Mouse (Mus musculus): Measurements from ENCODE around the gene Colgalt1. TPM values are rescaled to one million over a fixed set of nuclear protein-coding genes. Genes with fewer than 3 reads are reported as not detected.

The Colgalt1 gene
- polyA plus RNA-seq (2017; shearing (Covaris generic)): 49.3 TPM

GRCm38 (mm10) chr8:71610822-71611651 lies at the start of gene Colgalt1:
Gene Colgalt1 (plus strand): TSS chr8:71610998.

GRCm38 (mm10) chr8:71566501-71566900 lies 44.3 kb upstream of the Colgalt1 start, which contains the start of gene Nxnl1:
Gene Nxnl1 (minus strand): TSS chr8:71566601.

GRCm38 (mm10) chr8:71568387-71568937 lies 42.3 kb upstream of the Colgalt1 start, which contains the start of gene Slc27a1:
Gene Slc27a1 (plus strand): TSS chr8:71568882.

GRCm38 (mm10) chr8:71591471-71592373 lies 19.1 kb upstream of the Colgalt1 start, which contains the start of gene Pgls:
Gene Pgls (plus strand): TSS chr8:71592176.

GRCm38 (mm10) chr8:71597451-71597850 lies 13.3 kb upstream of the Colgalt1 start, which contains the start of gene Fam129c:
Gene Fam129c (plus strand): TSS chr8:71597648.

GRCm38 (mm10) chr8:71671549-71671965 lies 60.8 kb downstream of the Colgalt1 start, which contains the start of gene Unc13a:
Gene Unc13a (minus strand): TSS chr8:71671757.

Other genes starting within 250 kb of the Colgalt1 start
- 230 TPM for gene Use1, start 244.2 kb upstream of the Colgalt1 start, polyA plus RNA-seq (2017; shearing (Covaris generic))
- 22.9 TPM for gene Ocel1, start 239.7 kb upstream of the Colgalt1 start, polyA plus RNA-seq (2017; shearing (Covaris generic))
- 2.9 TPM for gene Nr2f6, start 229.0 kb upstream of the Colgalt1 start, polyA plus RNA-seq (2017; shearing (Covaris generic))
- gene Ushbp1, start 215.2 kb upstream of the Colgalt1 start, polyA plus RNA-seq (2017; shearing (Covaris generic)): 0.24 TPM
- 70.3 TPM for gene Babam1, start 214.1 kb upstream of the Colgalt1 start, polyA plus RNA-seq (2017; shearing (Covaris generic))
- gene Ankle1, start 205.0 kb upstream of the Colgalt1 start, polyA plus RNA-seq (2017; shearing (Covaris generic)): 0.21 TPM
- gene Abhd8, start 147.3 kb upstream of the Colgalt1 start, polyA plus RNA-seq (2017; shearing (Covaris generic)): 93.0 TPM
- 41.6 TPM for gene Mrpl34, start 146.0 kb upstream of the Colgalt1 start, polyA plus RNA-seq (2017; shearing (Covaris generic))
- gene Dda1, start 141.8 kb upstream of the Colgalt1 start, polyA plus RNA-seq (2017; shearing (Covaris generic)): 153 TPM
- 14.2 TPM for gene Ano8, start 125.0 kb upstream of the Colgalt1 start, polyA plus RNA-seq (2017; shearing (Covaris generic))
- gene Gtpbp3, start 122.9 kb upstream of the Colgalt1 start, polyA plus RNA-seq (2017; shearing (Covaris generic)): 5.4 TPM
- gene Plvap, start 99.2 kb upstream of the Colgalt1 start, polyA plus RNA-seq (2017; shearing (Covaris generic)): not detected
- gene Ccdc194, start 85.3 kb upstream of the Colgalt1 start, polyA plus RNA-seq (2017; shearing (Covaris generic)): not detected
- gene Bst2, start 73.5 kb upstream of the Colgalt1 start, polyA plus RNA-seq (2017; shearing (Covaris generic)): 71.8 TPM
- 44.2 TPM for gene Mvb12a, start 68.1 kb upstream of the Colgalt1 start, polyA plus RNA-seq (2017; shearing (Covaris generic))
- gene Tmem221, start 52.1 kb upstream of the Colgalt1 start, polyA plus RNA-seq (2017; shearing (Covaris generic)): 1.5 TPM
- 0.25 TPM for gene Nxnl1, start 44.4 kb upstream of the Colgalt1 start, polyA plus RNA-seq (2017; shearing (Covaris generic))
- gene Slc27a1, start 42.1 kb upstream of the Colgalt1 start, polyA plus RNA-seq (2017; shearing (Covaris generic)): 8.1 TPM
- gene Pgls, start 18.8 kb upstream of the Colgalt1 start, polyA plus RNA-seq (2017; shearing (Covaris generic)): 79.0 TPM
- 2.7 TPM for gene Fam129c, start 13.3 kb upstream of the Colgalt1 start, polyA plus RNA-seq (2017; shearing (Covaris generic))
- 0.44 TPM for gene Unc13a, start 60.8 kb downstream of the Colgalt1 start, polyA plus RNA-seq (2017; shearing (Covaris generic))
- 78.2 TPM for gene Jak3, start 65.3 kb downstream of the Colgalt1 start, polyA plus RNA-seq (2017; shearing (Covaris generic))
- 28.9 TPM for gene Insl3, start 78.2 kb downstream of the Colgalt1 start, polyA plus RNA-seq (2017; shearing (Covaris generic))
- 1.6 TPM for gene B3gnt3, start 90.8 kb downstream of the Colgalt1 start, polyA plus RNA-seq (2017; shearing (Covaris generic))
- 144 TPM for gene Fcho1, start 114.7 kb downstream of the Colgalt1 start, polyA plus RNA-seq (2017; shearing (Covaris generic))

Data from naive thymus-derived CD4-positive, alpha-beta T cell, adult 5 months (primary cell).